Mouse (Mus musculus): ENCODE measurements around the gene Htr1f. TPM values are rescaled to one million over a fixed set of nuclear protein-coding genes. Genes with fewer than 3 reads are reported as not detected.
A peak's percentile ranks its signal among the peaks of the same experiment; 100 is the strongest.

Htr1f gene
- polyA plus RNA-seq, 1 experiment: not detected

DNA sequence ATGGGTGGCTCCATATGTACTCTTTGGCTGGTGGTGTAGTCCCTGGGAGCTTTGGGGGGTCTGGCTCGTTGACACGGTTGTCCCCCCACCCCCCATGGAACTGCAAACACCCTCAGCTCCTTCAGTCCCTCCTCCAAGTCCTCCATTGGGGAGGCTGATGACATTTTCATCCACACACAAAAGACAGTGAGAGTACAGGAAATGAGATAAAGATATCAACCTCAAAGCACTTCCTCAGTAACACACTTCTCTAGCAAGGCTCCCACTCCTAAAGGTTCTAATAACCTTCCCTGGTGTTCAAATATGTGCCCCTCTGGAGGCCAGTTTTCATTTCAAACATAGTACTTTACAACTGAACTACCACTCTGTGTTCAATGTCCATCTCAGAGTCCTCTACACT, 118.6 kb downstream of the Htr1f start:
- TF ChIP-seq CTCF (IDR thresholded peaks at IDR 0.05; ENCODE audit: borderline replicate concordance, control insufficient read depth, extremely low read depth, insufficient read depth, low read length, poor library complexity): no peak
- TF ChIP-seq POLR2A (IDR thresholded peaks at IDR 0.05; ENCODE audit: control insufficient read depth, extremely low read depth, insufficient read depth, low read length, poor library complexity): no peak
- no peak overlapping the region for H3K27ac ChIP-seq (ENCODE audit: control insufficient read depth, insufficient read depth, low read length)
- 48% methylated on average over 2 of the region's 2 CpGs for WGBS
- no peaks in the 10 kb centered on the region for H3K27me3 ChIP-seq (ENCODE audit: control insufficient read depth, insufficient read depth, low read length)
- no peak for DNase-seq
- no peak overlapping the region for H3K4me3 ChIP-seq (ENCODE audit: control insufficient read depth, insufficient read depth, low read length)
- H3K36me3 ChIP-seq (ENCODE audit: control insufficient read depth, insufficient read depth, low read length): no peaks in the 10 kb centered on the region
- H3K4me1 ChIP-seq (replicated peaks; ENCODE audit: control insufficient read depth, insufficient read depth, low read length): peaks cover 4% of the 10 kb centered on the region; the same call in 1 of the 2 replicates

- Histone ChIP-seq H3K27ac (ENCODE audit: control insufficient read depth, insufficient read depth, low read length) (no peak overlapping the region), H3K36me3 (ENCODE audit: control insufficient read depth, insufficient read depth, low read length) (no peaks in the 10 kb centered on the region), H3K27me3 (ENCODE audit: control insufficient read depth, insufficient read depth, low read length) (no peaks in the 10 kb centered on the region), H3K4me3 (ENCODE audit: control insufficient read depth, insufficient read depth, low read length) (no peak overlapping the region), H3K4me1 (replicated peaks; ENCODE audit: control insufficient read depth, insufficient read depth, low read length) (no peaks in the 10 kb centered on the region)
- TF ChIP-seq CTCF (IDR thresholded peaks at IDR 0.05; ENCODE audit: borderline replicate concordance, control insufficient read depth, extremely low read depth, insufficient read depth, low read length, poor library complexity): no peak
- TF ChIP-seq POLR2A (IDR thresholded peaks at IDR 0.05; ENCODE audit: control insufficient read depth, extremely low read depth, insufficient read depth, low read length, poor library complexity): no peak
- DNase-seq: no peak
- WGBS: 93% methylated on average over 5 of the region's 5 CpGs
Measured at GRCm38 (mm10) chr16:64974636-64975035, 131.0 kb downstream of the Htr1f start.

DNA sequence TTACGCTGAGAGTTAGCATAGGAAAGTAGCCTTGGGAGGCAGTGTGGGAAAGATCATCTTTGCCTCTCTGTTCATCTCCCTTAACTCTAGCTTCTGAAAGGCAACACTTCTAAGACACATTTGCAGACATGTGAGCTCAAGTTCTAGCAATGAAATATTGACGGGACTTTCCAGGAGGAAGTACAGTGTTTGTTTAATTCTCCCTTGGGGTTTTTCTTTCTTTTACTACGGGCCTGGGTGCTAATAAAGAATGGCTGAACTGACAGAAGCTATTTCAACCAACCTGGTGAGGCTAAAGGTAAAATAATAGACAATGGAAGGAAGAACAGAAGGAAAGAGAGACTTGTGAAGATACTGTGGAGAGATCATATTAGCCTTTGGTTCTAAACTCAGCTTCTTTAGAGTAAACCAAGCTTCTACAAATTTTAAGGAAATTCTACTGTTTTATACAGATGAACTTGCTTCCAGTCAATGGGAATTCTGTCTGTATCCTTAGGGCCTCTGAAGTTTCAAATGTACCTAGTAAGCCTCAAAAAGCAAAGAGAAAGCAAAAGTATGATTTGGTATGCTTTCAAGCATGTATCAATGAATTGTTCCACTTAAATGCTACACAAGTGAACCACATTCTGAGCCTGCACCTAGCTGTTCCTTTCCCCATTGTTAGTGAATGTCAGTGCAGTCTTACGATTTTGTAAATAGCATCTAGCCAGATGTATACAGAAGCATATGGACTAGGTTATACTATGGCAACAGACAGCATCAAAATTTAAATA, 131.9 kb downstream of the Htr1f start:
- Histone ChIP-seq H3K36me3 (ENCODE audit: control insufficient read depth, insufficient read depth, low read length) (no peaks in the 10 kb centered on the region), H3K27me3 (ENCODE audit: control insufficient read depth, insufficient read depth, low read length) (no peaks in the 10 kb centered on the region), H3K4me1 (replicated peaks; ENCODE audit: control insufficient read depth, insufficient read depth, low read length) (no peaks in the 10 kb centered on the region), H3K4me3 (ENCODE audit: control insufficient read depth, insufficient read depth, low read length) (no peak overlapping the region), H3K27ac (ENCODE audit: control insufficient read depth, insufficient read depth, low read length) (no peak overlapping the region)
- 66% methylated on average over 4 of the region's 4 CpGs for WGBS
- DNase-seq: no peak
- TF ChIP-seq POLR2A (IDR thresholded peaks at IDR 0.05; ENCODE audit: control insufficient read depth, extremely low read depth, insufficient read depth, low read length, poor library complexity) (no peak), CTCF (IDR thresholded peaks at IDR 0.05; ENCODE audit: borderline replicate concordance, control insufficient read depth, extremely low read depth, insufficient read depth, low read length, poor library complexity) (no peak)

GRCm38 (mm10) chr16:64961690-64962089, 144.0 kb downstream of the Htr1f start:
- Histone ChIP-seq H3K36me3 (ENCODE audit: control insufficient read depth, insufficient read depth, low read length) (no peaks in the 10 kb centered on the region), H3K27ac (ENCODE audit: control insufficient read depth, insufficient read depth, low read length) (no peak overlapping the region), H3K27me3 (ENCODE audit: control insufficient read depth, insufficient read depth, low read length) (no peaks in the 10 kb centered on the region), H3K4me3 (ENCODE audit: control insufficient read depth, insufficient read depth, low read length) (no peak overlapping the region), H3K4me1 (replicated peaks; ENCODE audit: control insufficient read depth, insufficient read depth, low read length) (0 out of 2 replicates have a peak, but pooled peaks cover 2% of the 10 kb centered on the region)
- 94% methylated on average over 4 of the region's 4 CpGs for WGBS
- DNase-seq: peak; percentile 36
- TF ChIP-seq POLR2A (IDR thresholded peaks at IDR 0.05; ENCODE audit: control insufficient read depth, extremely low read depth, insufficient read depth, low read length, poor library complexity) (no peak), CTCF (IDR thresholded peaks at IDR 0.05; ENCODE audit: borderline replicate concordance, control insufficient read depth, extremely low read depth, insufficient read depth, low read length, poor library complexity) (no peak)

GRCm38 (mm10) chr16:64941646-64942195, 163.9 kb downstream of the Htr1f start:
- peak; percentile 40 for DNase-seq
- no peaks in the 10 kb centered on the region for H3K36me3 ChIP-seq (ENCODE audit: control insufficient read depth, insufficient read depth, low read length)
- peak overlapping the region; percentile 64 for H3K27ac ChIP-seq (ENCODE audit: control insufficient read depth, insufficient read depth, low read length)
- 15% methylated on average over 5 of the region's 5 CpGs for WGBS
- TF ChIP-seq CTCF (IDR thresholded peaks at IDR 0.05; ENCODE audit: borderline replicate concordance, control insufficient read depth, extremely low read depth, insufficient read depth, low read length, poor library complexity) (no peak), POLR2A (IDR thresholded peaks at IDR 0.05; ENCODE audit: control insufficient read depth, extremely low read depth, insufficient read depth, low read length, poor library complexity) (no peak)
- H3K4me1 ChIP-seq (replicated peaks; ENCODE audit: control insufficient read depth, insufficient read depth, low read length): peaks cover 4% of the 10 kb centered on the region
- no peaks in the 10 kb centered on the region for H3K27me3 ChIP-seq (ENCODE audit: control insufficient read depth, insufficient read depth, low read length)
- H3K4me3 ChIP-seq (ENCODE audit: control insufficient read depth, insufficient read depth, low read length): no peak overlapping the region

DNA sequence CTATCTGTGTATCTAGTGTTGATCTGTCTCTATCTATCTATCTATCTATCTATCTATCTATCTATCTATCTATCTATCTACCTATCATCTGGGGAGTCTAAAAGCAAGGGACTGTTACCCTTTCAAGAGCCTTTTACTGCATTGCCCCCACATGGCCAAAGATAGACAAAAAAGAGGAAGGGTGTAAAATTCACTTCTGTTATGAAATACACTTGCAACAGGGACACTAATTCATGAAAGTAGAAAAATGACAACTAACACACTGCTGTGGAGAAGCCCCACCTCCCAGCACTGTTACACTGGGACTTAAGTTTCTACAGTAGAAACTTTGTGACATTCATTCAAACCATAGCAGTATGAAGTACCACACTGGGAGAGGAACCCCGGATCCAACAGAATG, 170.9 kb downstream of the Htr1f start:
- no peak for DNase-seq
- TF ChIP-seq CTCF (IDR thresholded peaks at IDR 0.05; ENCODE audit: borderline replicate concordance, control insufficient read depth, extremely low read depth, insufficient read depth, low read length, poor library complexity) (no peak), POLR2A (IDR thresholded peaks at IDR 0.05; ENCODE audit: control insufficient read depth, extremely low read depth, insufficient read depth, low read length, poor library complexity) (no peak)
- Histone ChIP-seq H3K4me1 (replicated peaks; ENCODE audit: control insufficient read depth, insufficient read depth, low read length) (no peaks in the 10 kb centered on the region), H3K27me3 (ENCODE audit: control insufficient read depth, insufficient read depth, low read length) (no peaks in the 10 kb centered on the region), H3K36me3 (ENCODE audit: control insufficient read depth, insufficient read depth, low read length) (no peaks in the 10 kb centered on the region), H3K27ac (ENCODE audit: control insufficient read depth, insufficient read depth, low read length) (no peak overlapping the region), H3K4me3 (ENCODE audit: control insufficient read depth, insufficient read depth, low read length) (no peak overlapping the region)
- WGBS: 68% methylated on average over 1 of the region's 1 CpGs
